Mouse (Mus musculus) left cerebral cortex, postnatal 36 days (tissue): Measurements from ENCODE around the gene Carhsp1. TPM values are rescaled to one million over a fixed set of nuclear protein-coding genes. Genes with fewer than 3 reads are reported as not detected.

Source experiments
- microRNA-seq: library from miRNA; unstranded; fragments of <30 nt; microRNA quantifications from one replicate; pipeline ENCODE4 v1.2.0, GENCODE M21; 2022
- total RNA-seq, 2 experiments: library from RNA; stranded (reverse); gene quantifications; 2 replicates each; pipeline ENCODE4 v1.2.3; 2021

Gene Carhsp1
- total RNA-seq, 2 experiments from 2014 or later: 15.6 to 20.2 TPM

Small RNA genes lying within 50 kb of the gene (microRNA-seq; reads per million reads assigned to microRNA genes)
- not detected for gene Gm22137

Other genes with a start within 250 kb of the Carhsp1 start
- 1 to 10 TPM; 1.5 to 1.8 TPM for gene Tmem114, start 247.0 kb downstream of the Carhsp1 start, total RNA-seq
- gene Mettl22, start 201.4 kb downstream of the Carhsp1 start, total RNA-seq: 10 to 100 TPM; 26.4 to 27.9 TPM
- 100 to 1,000 TPM; 155 to 158 TPM for gene Abat, start 158.7 kb downstream of the Carhsp1 start, total RNA-seq
- 10 to 100 TPM; 24.3 to 50.5 TPM for gene Pmm2, start 34.5 kb downstream of the Carhsp1 start, total RNA-seq
- 10 to 100 TPM; 12.0 to 13.4 TPM for gene Tmem186, start 34.4 kb downstream of the Carhsp1 start, total RNA-seq
- not detected for gene Gm5767, start 8.6 kb upstream of the Carhsp1 start, total RNA-seq
- 100 to 1,000 TPM; 134 to 175 TPM for gene Usp7, start 120.2 kb upstream of the Carhsp1 start, total RNA-seq
- 100 to 1,000 TPM in 1 of 2 experiments, 10 to 100 TPM in 1; 98.2 to 105 TPM for gene 1810013L24Rik, start 157.9 kb upstream of the Carhsp1 start, total RNA-seq